Mouse (Mus musculus): ENCODE data around the gene Bivm.

Gene Bivm

DNA sequence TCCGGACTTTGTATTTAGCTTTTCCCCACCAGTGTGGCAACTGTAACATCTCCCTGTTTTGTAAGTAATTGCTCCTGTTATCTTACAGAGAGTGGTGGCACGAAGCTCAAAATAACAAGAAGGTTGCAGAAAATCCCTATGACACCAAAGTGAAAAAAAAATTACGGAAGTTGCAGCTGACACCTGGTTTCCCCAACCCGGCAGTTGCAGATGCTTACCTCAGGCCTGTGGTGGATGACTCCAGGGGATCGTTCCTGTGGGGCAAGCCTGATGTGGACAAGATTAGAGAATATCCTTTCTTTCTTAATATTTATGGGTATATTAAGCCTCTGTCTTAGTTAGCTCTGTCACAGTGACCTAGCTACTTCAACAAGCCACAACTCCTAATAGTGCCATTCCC, 59.3 kb downstream of the Bivm start:
- no peak for DNase-seq (ENCODE audit: low spot score)

DNA sequence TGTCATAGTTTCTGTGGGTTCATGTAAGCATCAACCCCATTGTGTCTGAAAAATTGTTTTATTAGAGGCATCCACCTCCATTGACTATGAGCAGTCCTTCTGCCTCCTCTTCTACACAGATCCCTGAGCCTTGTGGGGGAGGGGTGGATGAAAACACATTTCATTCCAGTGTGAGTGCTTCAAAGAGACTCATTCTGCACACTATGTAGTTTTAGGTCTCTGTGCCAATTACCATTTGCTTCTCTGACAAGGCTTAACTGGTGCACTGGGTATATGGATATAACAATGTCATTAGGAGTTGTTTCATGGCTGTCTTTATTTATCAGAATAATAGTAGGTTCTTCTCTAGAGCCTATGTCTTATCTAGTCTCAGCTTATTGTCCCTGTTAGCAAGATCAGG, 67.6 kb downstream of the Bivm start:
- DNase-seq (ENCODE audit: low spot score), result no peak
